ENCODE assay signal across 28 mouse cellular contexts in the genomic region with DNA sequence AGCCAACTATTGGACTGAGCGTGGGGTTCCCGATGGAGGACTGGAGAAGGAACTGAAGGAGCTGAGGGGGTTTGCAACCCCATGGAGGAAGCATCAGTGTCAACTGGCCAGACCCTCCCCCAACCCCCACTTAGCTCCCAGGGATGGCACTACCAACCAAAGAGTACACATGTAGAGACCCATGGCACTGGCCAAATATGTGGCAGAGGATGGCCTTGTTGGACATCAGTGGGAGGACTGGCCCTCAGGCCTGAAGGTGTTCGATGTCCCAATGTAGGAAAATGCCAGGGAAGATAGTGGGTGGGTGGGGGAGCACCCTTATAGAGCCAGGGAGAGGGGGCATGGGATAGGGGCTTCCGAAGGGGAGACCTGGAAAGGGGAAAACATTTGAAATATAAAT. TPM values are rescaled to one million over a fixed set of nuclear protein-coding genes. Genes with fewer than 3 reads are reported as not detected.
DNase-seq lines count a peak whose midpoint lies in the region; ATAC-seq lines count a peak whose summit lies in the region.
"Had no signal": no experiment of that assay in that cellular context is flagged by ENCODE, and none has a peak within 500 bp of the region (broad histone marks: within the 10 kb centered on the region; RNA-seq: fewer than 3 reads in every experiment).

No protein-coding gene starts in this region.

- H3K4me2 ChIP-seq in heart, embryonic 13.5 days: 0 out of 2 replicates have a peak overlapping the region, but pooled peaks have one; percentile 6
- H3K4me2 ChIP-seq in kidney, embryonic 15.5 days: no peak overlapping the region
- H3K4me2 ChIP-seq: embryonic facial prominence, embryonic 12.5 days; forebrain, embryonic 12.5 days; limb, embryonic 13.5 days; liver, embryonic 13.5 days; midbrain, embryonic 13.5 days; neural tube, embryonic 12.5 days; stomach, embryonic 15.5 days had no signal

- intact Hi-C loops in heart, postnatal 36 days (cut with DNase I): no loop called here

- no peak overlapping the region for H3K9ac ChIP-seq in heart, embryonic 13.5 days
- H3K9ac ChIP-seq in kidney, embryonic 15.5 days: no peak overlapping the region
- H3K9ac ChIP-seq: embryonic facial prominence, embryonic 12.5 days; forebrain, embryonic 12.5 days; limb, embryonic 13.5 days; liver, embryonic 13.5 days; midbrain, embryonic 13.5 days; neural tube, embryonic 12.5 days; stomach, embryonic 15.5 days had no signal

- ATAC-seq in heart, embryonic 13.5 days (ENCODE audit: extremely low read depth, insufficient number of reproducible peaks, low FRiP score, low TSS enrichment): no peak
- no peak for ATAC-seq in kidney, embryonic 15.5 days (replicated peaks; ENCODE audit: low FRiP score)
- ATAC-seq: hindbrain, embryonic 16.5 days; intestine, embryonic 16.5 days; midbrain, embryonic 13.5 days had no signal

- no peaks in the 10 kb centered on the region for H3K27me3 ChIP-seq in heart, embryonic 13.5 days (replicated peaks)
- no peaks in the 10 kb centered on the region for H3K27me3 ChIP-seq in kidney, embryonic 15.5 days
- H3K27me3 ChIP-seq: CH12.LX; embryonic facial prominence, embryonic 12.5 days; forebrain, embryonic 12.5 days; limb, embryonic 13.5 days; liver, embryonic 13.5 days; megakaryocyte, embryonic 14.5 days; midbrain, embryonic 13.5 days; neural tube, embryonic 12.5 days; Patski; stomach, embryonic 15.5 days had no signal

- no peak overlapping the region for H3K4me3 ChIP-seq in heart, embryonic 13.5 days
- H3K4me3 ChIP-seq in kidney, embryonic 15.5 days (replicated peaks): no peak overlapping the region
- H3K4me3 ChIP-seq: embryonic facial prominence, embryonic 12.5 days; erythroblast, embryonic 14.5 days; forebrain, embryonic 12.5 days; limb, embryonic 13.5 days; liver, embryonic 13.5 days; megakaryocyte, embryonic 14.5 days; midbrain, embryonic 13.5 days; neural tube, embryonic 12.5 days; stomach, embryonic 15.5 days had no signal

- 65% methylated on average over 4 of the region's 4 CpGs for WGBS in heart, embryonic 13.5 days
- 92% methylated on average over 4 of the region's 4 CpGs for WGBS in kidney, embryonic 15.5 days

- H3K36me3 ChIP-seq in heart, embryonic 13.5 days: peaks cover 35% of the 10 kb centered on the region
- H3K36me3 ChIP-seq in kidney, embryonic 15.5 days: peaks cover 19% of the 10 kb centered on the region

- no peaks in the 10 kb centered on the region for H3K9me3 ChIP-seq in heart, embryonic 13.5 days
- no peaks in the 10 kb centered on the region for H3K9me3 ChIP-seq in kidney, embryonic 15.5 days (replicated peaks)
- H3K9me3 ChIP-seq: embryonic facial prominence, embryonic 12.5 days; forebrain, embryonic 12.5 days; G1E; limb, embryonic 13.5 days; liver, embryonic 13.5 days; megakaryocyte, embryonic 14.5 days; midbrain, embryonic 13.5 days; neural tube, embryonic 12.5 days; stomach, embryonic 15.5 days had no signal

- H3K4me1 ChIP-seq in heart, embryonic 13.5 days: peaks cover 63% of the 10 kb centered on the region
- H3K4me1 ChIP-seq in kidney, embryonic 15.5 days: peaks cover 65% of the 10 kb centered on the region

- H3K27ac ChIP-seq in heart, embryonic 13.5 days (replicated peaks): peak overlapping the region; percentile 67; the same call in 1 of the 2 replicates
- peak overlapping the region; percentile 85 for H3K27ac ChIP-seq in kidney, embryonic 15.5 days
- H3K27ac ChIP-seq: embryonic facial prominence, embryonic 12.5 days; limb, embryonic 13.5 days; liver, embryonic 13.5 days had no signal

- no peak for DNase-seq in heart, postnatal 36 days
- no peak for DNase-seq in kidney, adult 18-20 months
- peak; percentile 5 for DNase-seq in thymus, postnatal 14 days
- DNase-seq in thymus, postnatal 0 days (ENCODE audit: low spot score): no peak
- DNase-seq in left cerebral cortex, adult 8-10 months (ENCODE audit: low spot score in 2 of 2): no peak
- DNase-seq: adrenal gland, adult 2 months; cerebellum, adult 18-20 months; cerebellum, postnatal 14 days; kidney, postnatal 4 days; liver, embryonic 13.5 days; lung, postnatal 10 days; right cerebral cortex, adult 18-20 months; thymus, postnatal 4 days had no signal

RNA-seq across cellular contexts. Expression of a gene that starts 47.8 kb away (rescaled TPM):
- 51.0 and 52.6 TPM in 2 replicates for polyA plus RNA-seq in heart, embryonic 13.5 days (2015; fragmentation: Nextera tagmentation; extraction: Ambion mirVana)
- total RNA-seq in heart, postnatal 36 days (2021): 10 to 100 TPM; 18.8 to 21.1 TPM
- polyA plus RNA-seq in kidney, embryonic 15.5 days (2015; fragmentation: Nextera tagmentation; extraction: Ambion mirVana): 58.0 and 64.0 TPM in 2 replicates
- polyA plus RNA-seq in thymus, postnatal 0 days (2015; fragmentation: Nextera tagmentation; extraction: Ambion mirVana): 44.7 and 48.3 TPM in 2 replicates
- total RNA-seq in left cerebral cortex, adult 8-10 months (2022): 10 to 100 TPM; 69.0 to 74.4 (median 70.9) TPM

RNA-seq across cellular contexts. Expression of a gene that starts 48.4 kb away (rescaled TPM):
- 10.5 and 10.7 TPM in 2 replicates for polyA plus RNA-seq in heart, embryonic 13.5 days (2015; fragmentation: Nextera tagmentation; extraction: Ambion mirVana)
- 10 to 100 TPM; 38.4 to 42.0 TPM for total RNA-seq in heart, postnatal 36 days (2021)
- 14.8 and 17.5 TPM in 2 replicates for polyA plus RNA-seq in kidney, embryonic 15.5 days (2015; fragmentation: Nextera tagmentation; extraction: Ambion mirVana)
- polyA plus RNA-seq in thymus, postnatal 0 days (2015; fragmentation: Nextera tagmentation; extraction: Ambion mirVana): 5.1 and 7.7 TPM in 2 replicates
- total RNA-seq in left cerebral cortex, adult 8-10 months (2022): 10 to 100 TPM; 34.6 to 40.8 (median 36.7) TPM
